Mouse (Mus musculus) adrenal gland, adult 18-20 months (tissue): ENCODE data around the gene Cdc25b. TPM values are rescaled to one million over a fixed set of nuclear protein-coding genes. Genes with fewer than 3 reads are reported as not detected.

Source experiments
- DNase-seq, 2 experiments: peaks; one replicate each; pipeline ENCODE4 v3.0.0; 2021 to 2022; ENCODE audit warnings: low spot score in 2 of 2
- long read RNA-seq, 2 experiments: library from polyadenylated mRNA; stranded (forward); transcript quantifications; one replicate each; pipeline ENCODE4 v2.0.0; 2021
- total RNA-seq, 2 experiments: library from RNA; stranded (reverse); gene quantifications; 1 replicate in 1 of 2; 2 replicates in 1 of 2; pipeline ENCODE4 v1.2.3; 2021

The Cdc25b gene
- total RNA-seq: 1 to 10 TPM; 4.2 to 5.2 TPM
- long read RNA-seq, experiment 1, partial matches to known transcripts: 0 of 7 reads
- long read RNA-seq, experiment 1, other reads (novel, unspliced or antisense): 2 of 7 reads
- long read RNA-seq, experiment 2: 0 reads

GRCm38 (mm10) chr2:131186771-131187601, at the start of gene Cdc25b, which contains the start of gene Spef1:
Cdc25b (plus strand) TSS chr2:131186949.
Spef1 (minus strand) TSS chr2:131187282.
- peak; percentile 64 to 81 for DNase-seq

GRCm38 (mm10) chr2:131138296-131138695, 48.5 kb upstream of the Cdc25b start:
- DNase-seq: no peak

- DNase-seq: no peak
Observed at GRCm38 (mm10) chr2:131138760-131139159, 48.0 kb upstream of the Cdc25b start.

- DNase-seq: no peak
Observed at GRCm38 (mm10) chr2:131139287-131139686, 47.5 kb upstream of the Cdc25b start.

GRCm38 (mm10) chr2:131139886-131140532, 46.7 kb upstream of the Cdc25b start:
- no peak for DNase-seq

GRCm38 (mm10) chr2:131140533-131140905, 46.2 kb upstream of the Cdc25b start:
- no peak for DNase-seq

GRCm38 (mm10) chr2:131141336-131141986, 45.3 kb upstream of the Cdc25b start:
- no peak for DNase-seq

GRCm38 (mm10) chr2:131142592-131142991, 44.2 kb upstream of the Cdc25b start:
- DNase-seq: peak; percentile 67 to 76

GRCm38 (mm10) chr2:131143007-131143780, 43.6 kb upstream of the Cdc25b start:
- DNase-seq: no peak

- no peak for DNase-seq
Observed at GRCm38 (mm10) chr2:131145121-131145520, 41.6 kb upstream of the Cdc25b start.

- no peak for DNase-seq
Observed at GRCm38 (mm10) chr2:131145536-131145935, 41.2 kb upstream of the Cdc25b start.

- DNase-seq: no peak
Observed at GRCm38 (mm10) chr2:131146193-131147042, 40.3 kb upstream of the Cdc25b start.

GRCm38 (mm10) chr2:131147043-131147365, 39.7 kb upstream of the Cdc25b start:
- no peak for DNase-seq

GRCm38 (mm10) chr2:131148353-131149253, 38.1 kb upstream of the Cdc25b start:
- DNase-seq: no peak

GRCm38 (mm10) chr2:131149254-131149578, 37.5 kb upstream of the Cdc25b start:
- no peak for DNase-seq

- DNase-seq: no peak
Observed at GRCm38 (mm10) chr2:131152166-131152730, 34.5 kb upstream of the Cdc25b start.

GRCm38 (mm10) chr2:131154036-131154435, 32.7 kb upstream of the Cdc25b start:
- no peak for DNase-seq

GRCm38 (mm10) chr2:131156987-131157386, 29.8 kb upstream of the Cdc25b start:
- DNase-seq: no peak

GRCm38 (mm10) chr2:131159491-131159910, 27.2 kb upstream of the Cdc25b start:
- peak in 1 of 2 experiments; percentile 22 for DNase-seq
